Mouse (Mus musculus): ENCODE measurements around the gene Csrp3.
A peak's percentile ranks its signal among the peaks of the same experiment; 100 is the strongest.

The Csrp3 gene

GRCm38 (mm10) chr7:48829177-48829910 lies 18.5 kb downstream of the Csrp3 start:
- no peak for DNase-seq (ENCODE audit: low spot score in 2 of 2)

GRCm38 (mm10) chr7:48825170-48825569 lies 22.7 kb downstream of the Csrp3 start:
- DNase-seq (ENCODE audit: low spot score in 2 of 2): no peak

GRCm38 (mm10) chr7:48824671-48825070 lies 23.2 kb downstream of the Csrp3 start:
- DNase-seq (ENCODE audit: low spot score in 2 of 2): no peak

GRCm38 (mm10) chr7:48823621-48824020 lies 24.2 kb downstream of the Csrp3 start:
- DNase-seq (ENCODE audit: low spot score in 2 of 2): no peak

GRCm38 (mm10) chr7:48821654-48822053 lies 26.2 kb downstream of the Csrp3 start:
- no peak for DNase-seq (ENCODE audit: low spot score in 2 of 2)

GRCm38 (mm10) chr7:48813594-48813993 lies 34.2 kb downstream of the Csrp3 start:
- no peak for DNase-seq (ENCODE audit: low spot score in 2 of 2)

- DNase-seq (ENCODE audit: low spot score in 2 of 2): no peak
These were observed 35.5 kb downstream of the Csrp3 start for GRCm38 (mm10) chr7:48812358-48812757.

- no peak for DNase-seq (ENCODE audit: low spot score in 2 of 2)
These were observed 37.2 kb downstream of the Csrp3 start for GRCm38 (mm10) chr7:48810652-48811051.

GRCm38 (mm10) chr7:48806587-48806986 lies 41.2 kb downstream of the Csrp3 start:
- no peak for DNase-seq (ENCODE audit: low spot score in 2 of 2)

GRCm38 (mm10) chr7:48803381-48803780 lies 44.5 kb downstream of the Csrp3 start:
- DNase-seq (ENCODE audit: low spot score in 2 of 2): no peak

- DNase-seq (ENCODE audit: low spot score in 2 of 2): no peak
These were observed 52.7 kb downstream of the Csrp3 start for GRCm38 (mm10) chr7:48795130-48795529.

- DNase-seq (ENCODE audit: low spot score in 2 of 2): no peak
These were observed 56.4 kb downstream of the Csrp3 start for GRCm38 (mm10) chr7:48791412-48791811.

GRCm38 (mm10) chr7:48790117-48790516 lies 57.7 kb downstream of the Csrp3 start:
- no peak for DNase-seq (ENCODE audit: low spot score in 2 of 2)

GRCm38 (mm10) chr7:48788851-48789572 lies 58.8 kb downstream of the Csrp3 start, which contains the start of gene Zdhhc13:
Gene Zdhhc13, plus strand, starts transcription at chr7:48789003.
- DNase-seq (ENCODE audit: low spot score in 2 of 2): peak; percentile 83 to 89

GRCm38 (mm10) chr7:48788348-48788747 lies 59.5 kb downstream of the Csrp3 start:
- DNase-seq (ENCODE audit: low spot score in 2 of 2): no peak

- no peak for DNase-seq (ENCODE audit: low spot score in 2 of 2)
These were observed 62.9 kb downstream of the Csrp3 start for GRCm38 (mm10) chr7:48784773-48785523.

GRCm38 (mm10) chr7:48782432-48782831 lies 65.4 kb downstream of the Csrp3 start:
- DNase-seq (ENCODE audit: low spot score in 2 of 2): no peak

Measured in urinary bladder, postnatal 4 days (tissue).